Mouse (Mus musculus): ENCODE results near the gene Tmem156. TPM values are rescaled to one million over a fixed set of nuclear protein-coding genes. Genes with fewer than 3 reads are reported as not detected.
A peak's percentile ranks its signal among the peaks of the same experiment; 100 is the strongest.

Gene Tmem156
- polyA plus RNA-seq, 1 experiment from 2014 or later: not detected

- ATAC-seq: no peak
- TF ChIP-seq CTCF (IDR thresholded peaks at IDR 0.05): no peak
- no peaks in the 10 kb centered on the region for H3K27me3 ChIP-seq
- in situ Hi-C loops (cut with MboI; ENCODE audit: low pct_unique_long_range_greater_than_20kb): no loop called here
- no peak for DNase-seq (ENCODE audit: low read depth, low spot score)
- POLR2A ChIA-PET: no interaction called here
- CTCF ChIA-PET: no interaction called here
Measured at GRCm38 (mm10) chr5:65049880-65050279, 42.1 kb downstream of the Tmem156 start.

GRCm38 (mm10) chr5:65047285-65047855 is 44.6 kb downstream of the Tmem156 start:
- DNase-seq (ENCODE audit: low read depth, low spot score): no peak
- ChIA-PET CTCF (interaction anchor here (0.8 kb wide), 1 partner anchor 110 kb away, joined by 3 read pairs; no protein-coding TSS in a partner anchor), POLR2A (interaction anchor here (0.7 kb wide), 1 partner anchor 8 kb away, joined by 7 read pairs; no protein-coding TSS in a partner anchor)
- no peaks in the 10 kb centered on the region for H3K27me3 ChIP-seq
- TF ChIP-seq CTCF (IDR thresholded peaks at IDR 0.05): no peak
- ATAC-seq: no peak
- in situ Hi-C loops (cut with MboI; ENCODE audit: low pct_unique_long_range_greater_than_20kb): no loop called here

- no peak for TF ChIP-seq CTCF (IDR thresholded peaks at IDR 0.05)
- in situ Hi-C loops (cut with MboI; ENCODE audit: low pct_unique_long_range_greater_than_20kb): no loop called here
- ChIA-PET POLR2A (interaction anchor here (0.6 kb wide), 1 partner anchor 64 kb away, joined by 4 read pairs; no protein-coding TSS in a partner anchor), CTCF (interaction anchor here (0.8 kb wide), 1 partner anchor 110 kb away, joined by 3 read pairs; no protein-coding TSS in a partner anchor)
- ATAC-seq (no peak), DNase-seq (ENCODE audit: low read depth, low spot score) (no peak)
- no peaks in the 10 kb centered on the region for H3K27me3 ChIP-seq
Measured at GRCm38 (mm10) chr5:65046442-65047284, 45.3 kb downstream of the Tmem156 start.

- DNase-seq (ENCODE audit: low read depth, low spot score) (no peak), ATAC-seq (no peak)
- ChIA-PET POLR2A (interaction anchor here (0.6 kb wide), 1 partner anchor 63 kb away, joined by 4 read pairs; no protein-coding TSS in a partner anchor), CTCF (no interaction called here)
- in situ Hi-C loops (cut with MboI; ENCODE audit: low pct_unique_long_range_greater_than_20kb): no loop called here
- H3K27me3 ChIP-seq: no peaks in the 10 kb centered on the region
- TF ChIP-seq CTCF (IDR thresholded peaks at IDR 0.05): no peak
Measured at GRCm38 (mm10) chr5:65045642-65046370, 46.1 kb downstream of the Tmem156 start.

GRCm38 (mm10) chr5:65043407-65043895 is 48.5 kb downstream of the Tmem156 start:
- in situ Hi-C loops (cut with MboI; ENCODE audit: low pct_unique_long_range_greater_than_20kb): no loop called here
- no peak for ATAC-seq
- no peaks in the 10 kb centered on the region for H3K27me3 ChIP-seq
- ChIA-PET CTCF (interaction anchor here (1.0 to 1.3 kb wide), 2 partner anchors 23 to 40 kb away, joined by 3 read pairs; no protein-coding TSS in a partner anchor), POLR2A (no interaction called here)
- TF ChIP-seq CTCF (IDR thresholded peaks at IDR 0.05): no peak
- no peak for DNase-seq (ENCODE audit: low read depth, low spot score)

- CTCF ChIA-PET: interaction anchor here (1.0 to 1.2 kb wide), 4 partner anchors 17 to 103 kb away, joined by 3 read pairs; no protein-coding TSS in a partner anchor
- H3K27me3 ChIP-seq: no peaks in the 10 kb centered on the region
- ATAC-seq (no peak), DNase-seq (ENCODE audit: low read depth, low spot score) (no peak)
- POLR2A ChIA-PET: no interaction called here
- in situ Hi-C loops (cut with MboI; ENCODE audit: low pct_unique_long_range_greater_than_20kb): no loop called here
- TF ChIP-seq CTCF (IDR thresholded peaks at IDR 0.05): peak; percentile 67
Measured at GRCm38 (mm10) chr5:65040463-65040862, 51.5 kb downstream of the Tmem156 start.

- CTCF ChIA-PET: interaction anchor here (1.0 to 2.2 kb wide), 4 partner anchors 23 to 104 kb away, joined by 3 to 6 read pairs (median 4); no protein-coding TSS in a partner anchor
- POLR2A ChIA-PET: interaction anchor here (0.5 to 1.3 kb wide), 3 partner anchors 9 to 352 kb away, joined by 3 to 7 read pairs (median 3); partner anchors contain the start of genes Lias and Rpl9
- no peaks in the 10 kb centered on the region for H3K27me3 ChIP-seq
- DNase-seq (ENCODE audit: low read depth, low spot score) (no peak), ATAC-seq (no peak)
- no peak for TF ChIP-seq CTCF (IDR thresholded peaks at IDR 0.05)
- in situ Hi-C loops (cut with MboI; ENCODE audit: low pct_unique_long_range_greater_than_20kb): no loop called here
Measured at GRCm38 (mm10) chr5:65038811-65039571, 52.9 kb downstream of the Tmem156 start.

- POLR2A ChIA-PET: interaction anchor here (0.6 kb wide), 1 partner anchor 353 kb away, joined by 3 read pairs; the partner anchor contains the start of genes Lias and Rpl9
- H3K27me3 ChIP-seq: no peaks in the 10 kb centered on the region
- no peak for ATAC-seq
Measured at GRCm38 (mm10) chr5:65038305-65038704, 53.6 kb downstream of the Tmem156 start.

GRCm38 (mm10) chr5:65036597-65036996 is 55.3 kb downstream of the Tmem156 start:
- DNase-seq (ENCODE audit: low read depth, low spot score): no peak
- TF ChIP-seq CTCF (IDR thresholded peaks at IDR 0.05): no peak
- H3K27me3 ChIP-seq: no peaks in the 10 kb centered on the region
- CTCF ChIA-PET: no interaction called here
- POLR2A ChIA-PET: no interaction called here
- in situ Hi-C loops (cut with MboI; ENCODE audit: low pct_unique_long_range_greater_than_20kb): no loop called here
- no peak for ATAC-seq

More at GRCm38 (mm10) chr5:65038305-65038704, 53.6 kb downstream of the Tmem156 start:
- TF ChIP-seq CTCF (IDR thresholded peaks at IDR 0.05): no peak
- in situ Hi-C loops (cut with MboI; ENCODE audit: low pct_unique_long_range_greater_than_20kb): no loop called here
- DNase-seq (ENCODE audit: low read depth, low spot score): no peak
- CTCF ChIA-PET: interaction anchor here (1.0 to 2.2 kb wide), 2 partner anchors 38 to 71 kb away, joined by 4 to 6 read pairs; no protein-coding TSS in a partner anchor
